In the genomic region with DNA sequence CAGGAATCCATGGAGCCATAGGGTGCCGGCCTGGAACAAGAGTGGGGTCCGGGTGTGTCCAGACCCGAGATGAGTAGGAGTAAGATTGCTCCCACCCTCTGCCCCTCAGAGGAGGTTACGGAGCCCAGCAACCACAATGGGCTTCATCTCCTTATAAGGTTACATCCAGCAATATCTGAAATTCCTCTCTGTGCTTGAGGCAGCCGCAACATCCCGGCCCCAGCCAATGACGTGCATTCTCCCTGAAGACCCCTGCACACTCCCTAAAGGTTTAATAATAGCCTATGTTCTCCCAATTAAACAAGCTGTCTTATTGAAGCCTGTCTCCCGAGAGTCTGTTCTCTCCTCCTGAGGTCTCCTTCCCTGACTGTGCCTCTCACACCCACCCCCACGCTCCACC, we compare ENCODE assay signal across 19 mouse cellular contexts. TPM values are rescaled to one million over a fixed set of nuclear protein-coding genes. Genes with fewer than 3 reads are reported as not detected.
DNase-seq lines count a peak whose midpoint lies in the region; ATAC-seq and TF ChIP-seq lines count a peak whose summit lies in the region.
"Had no signal": no experiment of that assay in that cellular context is flagged by ENCODE, and none has a peak within 500 bp of the region (broad histone marks: within the 10 kb centered on the region; RNA-seq: fewer than 3 reads in every experiment).

No protein-coding gene starts in this region.

- H3K9me3 ChIP-seq in heart, embryonic 14.5 days (ENCODE audit: control insufficient read depth, low read length) = no peaks in the 10 kb centered on the region
- H3K9me3 ChIP-seq in lung, embryonic 14.5 days (ENCODE audit: low read depth, low read length) = no peaks in the 10 kb centered on the region
- H3K9me3 ChIP-seq in intestine, embryonic 15.5 days = no peaks in the 10 kb centered on the region
- H3K9me3 ChIP-seq in stomach, postnatal 0 days (ENCODE audit: control insufficient read depth, low read length) = no peaks in the 10 kb centered on the region
- H3K9me3 ChIP-seq: hindbrain, embryonic 12.5 days; limb, embryonic 15.5 days; neural tube, embryonic 12.5 days had no signal

- TF ChIP-seq CTCF in lung, embryonic 14.5 days (IDR thresholded peaks at IDR 0.05; ENCODE audit: low read depth) = no peak
- TF ChIP-seq CTCF in stomach, postnatal 0 days (IDR thresholded peaks at IDR 0.05; ENCODE audit: low read depth) = no peak

- H3K4me2 ChIP-seq in heart, embryonic 14.5 days (ENCODE audit: low read length) = peak overlapping the region; percentile 46
- no peak overlapping the region for H3K4me2 ChIP-seq in lung, embryonic 14.5 days
- H3K4me2 ChIP-seq in intestine, embryonic 15.5 days (replicated peaks) = no peak overlapping the region
- H3K4me2 ChIP-seq in stomach, postnatal 0 days (replicated peaks; ENCODE audit: low read depth) = no peak overlapping the region
- H3K4me2 ChIP-seq: hindbrain, embryonic 12.5 days; limb, embryonic 15.5 days; neural tube, embryonic 12.5 days had no signal

- no peak for TF ChIP-seq EP300 in stomach, postnatal 0 days (optimal IDR thresholded peaks at IDR 0.05)

- H3K4me1 ChIP-seq in heart, embryonic 14.5 days (ENCODE audit: control insufficient read depth in 2 of 2, insufficient read depth in 2 of 2, low read length in 2 of 2) = peaks cover 26 to 47% of the 10 kb centered on the region in 2 experiments
- no peaks in the 10 kb centered on the region for H3K4me1 ChIP-seq in lung, embryonic 14.5 days (ENCODE audit: insufficient read depth)
- peaks cover 25% of the 10 kb centered on the region; the same call in 1 of the 2 replicates for H3K4me1 ChIP-seq in intestine, embryonic 15.5 days (replicated peaks)
- peaks cover 10% of the 10 kb centered on the region; the same call in 1 of the 2 replicates for H3K4me1 ChIP-seq in stomach, postnatal 0 days (replicated peaks; ENCODE audit: control insufficient read depth, insufficient read depth)

- peak overlapping the region; percentile 84 to 87 for H3K27ac ChIP-seq in heart, embryonic 14.5 days (replicated peaks in 1 of 2; ENCODE audit: control insufficient read depth in 1 of 2, insufficient read depth in 1 of 2, low read depth in 2 of 2, low read length in 2 of 2)
- H3K27ac ChIP-seq in lung, embryonic 14.5 days (ENCODE audit: low read depth) = peak overlapping the region; percentile 72; the same call in 1 of the 2 replicates
- H3K27ac ChIP-seq in intestine, embryonic 15.5 days = peak overlapping the region; percentile 61
- peak overlapping the region; percentile 88 for H3K27ac ChIP-seq in stomach, postnatal 0 days (replicated peaks)
- H3K27ac ChIP-seq: hindbrain, embryonic 12.5 days; limb, embryonic 15.5 days; neural tube, embryonic 12.5 days had no signal

- no peak for DNase-seq in heart, adult 9 months (ENCODE audit: low spot score in 2 of 2)
- DNase-seq in lung, embryonic 14.5 days = peak; percentile 33
- no peak for DNase-seq in lung, postnatal 4 days
- DNase-seq in stomach, postnatal 0 days (ENCODE audit: low spot score) = no peak
- DNase-seq in gastrocnemius, postnatal 36 days = no peak
- DNase-seq in right cerebral cortex, adult 2 months (ENCODE audit: low spot score in 2 of 2) = no peak
- DNase-seq: adrenal gland, postnatal 25 days; cerebellum, adult 9-11 months; forebrain, postnatal 0 days; gastrocnemius, postnatal 14 days; lung, adult 18-20 months; right cerebral cortex, postnatal 4 days; thymus, postnatal 14 days had no signal

- ATAC-seq in heart, embryonic 14.5 days (ENCODE audit: insufficient number of reproducible peaks, insufficient read depth, low FRiP score, low read depth) = no peak
- ATAC-seq in lung, embryonic 14.5 days (ENCODE audit: insufficient read depth) = no peak
- ATAC-seq in intestine, embryonic 15.5 days = no peak
- ATAC-seq in stomach, postnatal 0 days (ENCODE audit: low FRiP score, low TSS enrichment) = no peak
- ATAC-seq: forebrain, postnatal 0 days; midbrain, embryonic 16.5 days had no signal

- no peaks in the 10 kb centered on the region for H3K27me3 ChIP-seq in heart, embryonic 14.5 days (ENCODE audit: control insufficient read depth, insufficient read depth, low read length)
- H3K27me3 ChIP-seq in lung, embryonic 14.5 days (ENCODE audit: insufficient read depth, low read length) = no peaks in the 10 kb centered on the region
- no peaks in the 10 kb centered on the region for H3K27me3 ChIP-seq in intestine, embryonic 15.5 days (replicated peaks)
- H3K27me3 ChIP-seq in stomach, postnatal 0 days (ENCODE audit: control insufficient read depth, insufficient read depth, low read length) = no peaks in the 10 kb centered on the region
- H3K27me3 ChIP-seq: hindbrain, embryonic 12.5 days; limb, embryonic 15.5 days; neural tube, embryonic 12.5 days had no signal

- WGBS in heart, embryonic 14.5 days = 29% methylated on average over 9 of the region's 9 CpGs
- WGBS in lung, embryonic 14.5 days = 54% methylated on average over 9 of the region's 9 CpGs
- 43% methylated on average over 9 of the region's 9 CpGs for WGBS in intestine, embryonic 15.5 days
- WGBS in stomach, postnatal 0 days = 43% methylated on average over 9 of the region's 9 CpGs

- H3K9ac ChIP-seq in heart, embryonic 14.5 days (ENCODE audit: low read length) = peak overlapping the region; percentile 56
- H3K9ac ChIP-seq in lung, embryonic 14.5 days = no peak overlapping the region
- H3K9ac ChIP-seq in intestine, embryonic 15.5 days = no peak overlapping the region
- 0 out of 2 replicates have a peak overlapping the region, but pooled peaks have one; percentile 27 for H3K9ac ChIP-seq in stomach, postnatal 0 days (ENCODE audit: low read length)
- H3K9ac ChIP-seq: forebrain, postnatal 0 days; hindbrain, embryonic 12.5 days; limb, embryonic 15.5 days; neural tube, embryonic 12.5 days had no signal

- H3K4me3 ChIP-seq in heart, embryonic 14.5 days (ENCODE audit: control insufficient read depth in 1 of 2, insufficient read depth in 1 of 2, low read depth in 1 of 2, low read length in 2 of 2) = no peak overlapping the region; a peak in 1 of 4 replicates
- no peak overlapping the region for H3K4me3 ChIP-seq in lung, embryonic 14.5 days (ENCODE audit: low read depth, low read length)
- H3K4me3 ChIP-seq in intestine, embryonic 15.5 days (replicated peaks) = no peak overlapping the region
- no peak overlapping the region for H3K4me3 ChIP-seq in stomach, postnatal 0 days (ENCODE audit: low read depth, low read length)
- H3K4me3 ChIP-seq: hindbrain, embryonic 12.5 days; limb, embryonic 15.5 days; neural tube, embryonic 12.5 days had no signal

- peaks cover 25% of the 10 kb centered on the region for H3K36me3 ChIP-seq in heart, embryonic 14.5 days (ENCODE audit: control insufficient read depth, insufficient read depth, low read length)
- peaks cover 11% of the 10 kb centered on the region; the same call in 1 of the 2 replicates for H3K36me3 ChIP-seq in lung, embryonic 14.5 days (ENCODE audit: insufficient read depth)
- H3K36me3 ChIP-seq in intestine, embryonic 15.5 days = no peaks in the 10 kb centered on the region
- H3K36me3 ChIP-seq in stomach, postnatal 0 days (ENCODE audit: control insufficient read depth, insufficient read depth, low read length) = peaks cover 2% of the 10 kb centered on the region; the same call in 1 of the 2 replicates

- intact Hi-C loops in gastrocnemius, postnatal 36 days (cut with DNase I) = no loop called here

RNA-seq across cellular contexts. Expression of a gene that starts 4.1 kb away (rescaled TPM):
- 63.1 and 66.7 TPM in 2 replicates for polyA plus RNA-seq in heart, embryonic 14.5 days (2014; fragmentation: Nextera tagmentation; extraction: Ambion mirVana)
- polyA plus RNA-seq in lung, embryonic 14.5 days (2014; fragmentation: Nextera tagmentation; extraction: Ambion mirVana) = 53.3 and 56.2 TPM in 2 replicates
- 56.4 and 61.6 TPM in 2 replicates for polyA plus RNA-seq in intestine, embryonic 15.5 days (2015; fragmentation: Nextera tagmentation; extraction: Ambion mirVana)
- polyA plus RNA-seq in stomach, postnatal 0 days (2015; fragmentation: Nextera tagmentation; extraction: Ambion mirVana) = 29.9 and 33.1 TPM in 2 replicates
- 10 to 100 TPM in 1 of 2 experiments, 1 to 10 TPM in 1; 8.8 to 10.3 TPM for total RNA-seq in gastrocnemius, postnatal 36 days (2021)

RNA-seq across cellular contexts. Expression of a gene that starts 21.8 kb away (rescaled TPM):
- polyA plus RNA-seq in heart, embryonic 14.5 days (2014; fragmentation: Nextera tagmentation; extraction: Ambion mirVana) = 277 and 306 TPM in 2 replicates
- polyA plus RNA-seq in lung, embryonic 14.5 days (2014; fragmentation: Nextera tagmentation; extraction: Ambion mirVana) = 746 and 786 TPM in 2 replicates
- polyA plus RNA-seq in intestine, embryonic 15.5 days (2015; fragmentation: Nextera tagmentation; extraction: Ambion mirVana) = 489 and 623 TPM in 2 replicates
- polyA plus RNA-seq in stomach, postnatal 0 days (2015; fragmentation: Nextera tagmentation; extraction: Ambion mirVana) = 334 and 365 TPM in 2 replicates
- total RNA-seq in gastrocnemius, postnatal 36 days (2021) = 10 to 100 TPM; 23.7 to 35.1 TPM

RNA-seq across cellular contexts. Expression of a gene that starts 42.8 kb away (rescaled TPM):
- 1.8 and 2.0 TPM in 2 replicates for polyA plus RNA-seq in heart, embryonic 14.5 days (2014; fragmentation: Nextera tagmentation; extraction: Ambion mirVana)
- polyA plus RNA-seq in lung, embryonic 14.5 days (2014; fragmentation: Nextera tagmentation; extraction: Ambion mirVana) = 1.1 and 1.9 TPM in 2 replicates
- polyA plus RNA-seq in intestine, embryonic 15.5 days (2015; fragmentation: Nextera tagmentation; extraction: Ambion mirVana) = 0.68 and 0.82 TPM in 2 replicates
- polyA plus RNA-seq in stomach, postnatal 0 days (2015; fragmentation: Nextera tagmentation; extraction: Ambion mirVana) = 1.1 and 1.4 TPM in 2 replicates
- total RNA-seq in gastrocnemius, postnatal 36 days (2021) = under 1 TPM; 0.48 to 0.62 TPM

RNA-seq across cellular contexts. Expression of a gene that starts 50.9 kb away (rescaled TPM):
- 487 and 508 TPM in 2 replicates for polyA plus RNA-seq in heart, embryonic 14.5 days (2014; fragmentation: Nextera tagmentation; extraction: Ambion mirVana)
- 1.9 and 6.6 TPM in 2 replicates for polyA plus RNA-seq in lung, embryonic 14.5 days (2014; fragmentation: Nextera tagmentation; extraction: Ambion mirVana)
- 28.2 and 29.9 TPM in 2 replicates for polyA plus RNA-seq in intestine, embryonic 15.5 days (2015; fragmentation: Nextera tagmentation; extraction: Ambion mirVana)
- 32.1 and 35.6 TPM in 2 replicates for polyA plus RNA-seq in stomach, postnatal 0 days (2015; fragmentation: Nextera tagmentation; extraction: Ambion mirVana)
- total RNA-seq in gastrocnemius, postnatal 36 days (2021) = 1,000 to 10,000 TPM in 1 of 2 experiments, 100 to 1,000 TPM in 1; 882 to 1,236 TPM

Comparison
In these comparisons a context has a peak if more than half of its experiments do, and no peak if none do; other contexts are left out.
1. H3K9ac ChIP-seq: peak in heart, embryonic 14.5 days (single experiment) and stomach, postnatal 0 days (single experiment); none in lung, embryonic 14.5 days (single experiment) and intestine, embryonic 15.5 days (single experiment).
2. Peak in every context shown above with its lines, with median percentiles within 50 percentile points of each other: H3K27ac ChIP-seq.